Mouse (Mus musculus) spleen, postnatal 0 days (tissue): ENCODE results near the gene Ube2t. TPM values are rescaled to one million over a fixed set of nuclear protein-coding genes. Genes with fewer than 3 reads are reported as not detected.

Source experiments
- polyA plus RNA-seq: library from polyadenylated mRNA; unstranded; fragments of >200 nt; fragmentation: Nextera tagmentation; extraction: Ambion mirVana; gene quantifications from 2 replicates; pipeline ENCODE4 v1.2.1, GENCODE M21; 2015

Ube2t gene
- polyA plus RNA-seq = 42.0 and 51.0 TPM in 2 replicates

DNA sequence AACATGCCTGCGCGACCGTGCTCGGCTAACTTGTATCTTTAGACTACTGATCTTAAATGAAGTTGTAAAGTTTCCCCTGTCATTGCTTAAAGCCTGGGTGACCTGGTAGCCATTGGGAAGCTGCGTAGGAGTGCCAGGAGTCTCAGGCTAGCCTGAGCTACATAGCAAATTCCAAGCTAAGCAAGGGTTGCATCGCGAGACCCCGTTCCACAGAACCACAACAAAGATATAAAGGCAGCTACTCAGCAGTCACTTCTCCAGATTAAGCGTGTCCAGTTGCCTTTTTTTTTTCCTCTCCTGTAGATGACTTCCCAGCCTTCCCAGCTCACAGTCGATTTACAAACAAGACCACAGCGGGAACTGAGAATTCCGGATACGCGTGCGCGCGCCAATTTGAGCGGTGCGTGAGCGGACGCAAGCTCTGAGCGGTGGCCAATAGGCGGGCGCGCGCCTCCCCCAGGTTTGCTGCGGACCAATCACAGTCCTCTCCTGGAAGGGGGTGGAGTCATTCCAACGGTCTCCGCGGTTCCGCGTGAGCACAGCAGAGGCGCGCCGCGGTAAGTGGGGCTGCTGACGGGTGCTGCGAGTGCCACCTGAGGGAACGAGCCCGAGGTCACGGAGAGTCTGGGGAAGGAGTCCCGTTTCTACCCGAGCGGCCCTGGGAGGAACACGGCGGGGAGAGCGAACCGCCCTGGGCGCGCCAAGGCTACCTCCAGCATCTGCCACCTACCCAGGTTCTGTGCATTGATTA, at the start of gene Ube2t:
Ube2t (plus strand) TSS at position 513 of the 751 bp plus-strand sequence.

GRCm38 (mm10) chr1:134955637-134956176, 6.7 kb upstream of the Ube2t start, which contains the start of gene Ppp1r12b:
Gene Ppp1r12b (minus strand): TSS chr1:134955942.

Other genes starting within 250 kb of the Ube2t start
- gene Ppp1r12b, start 6.6 kb upstream of the Ube2t start, polyA plus RNA-seq = 3.2 and 4.0 TPM in 2 replicates
- gene Lgr6, start 142.7 kb downstream of the Ube2t start, polyA plus RNA-seq = 6.3 and 8.7 TPM in 2 replicates
- gene Ptpn7, start 170.1 kb downstream of the Ube2t start, polyA plus RNA-seq = 26.3 and 26.9 TPM in 2 replicates
- 17.4 and 25.4 TPM in 2 replicates for gene Arl8a, start 184.3 kb downstream of the Ube2t start, polyA plus RNA-seq
- not detected in 2 replicates for gene Gpr37l1, start 205.1 kb downstream of the Ube2t start, polyA plus RNA-seq